Mouse (Mus musculus): ENCODE results near the gene Grin2b.

GRCm38 (mm10) chr6:136013556-136014380 is 159.5 kb downstream of the Grin2b start:
- TF ChIP-seq POLR2A (IDR thresholded peaks at IDR 0.05; ENCODE audit: insufficient read depth, low read length), result no peak
- no peak for TF ChIP-seq EP300 (IDR thresholded peaks at IDR 0.05; ENCODE audit: insufficient read depth, low read depth, low read length)
